Comparison of ENCODE assay signal across 27 mouse cellular contexts in genomic region chr7:126853454-126853853, GRCm38 (mm10). TPM values are rescaled to one million over a fixed set of nuclear protein-coding genes. Genes with fewer than 3 reads are reported as not detected.
DNase-seq lines count a peak whose midpoint lies in the region; ATAC-seq lines count a peak whose summit lies in the region.
"Had no signal": no experiment of that assay in that cellular context is flagged by ENCODE, and none has a peak within 500 bp of the region (broad histone marks: within the 10 kb centered on the region; RNA-seq: fewer than 3 reads in every experiment).

No protein-coding gene starts in this region.

- peak; percentile 32 for DNase-seq in cerebellum, adult 9-11 months
- no peak for DNase-seq in cerebellum, postnatal 36 days
- DNase-seq in lung, postnatal 36 days, result peak; percentile 33
- no peak for DNase-seq in lung, postnatal 10 days
- peak; percentile 77 for DNase-seq in kidney, postnatal 14 days
- DNase-seq in MN1 (ENCODE audit: low spot score), result no peak
- DNase-seq: adrenal gland, postnatal 25 days; cerebellum, adult 18-20 months; gastrocnemius, postnatal 10 days; heart, postnatal 14 days; layer of hippocampus, adult 9-11 months; thymus, postnatal 4 days had no signal

- ATAC-seq in inflammation-experienced regulatory T-cells, adult 6 months, result no peak
- ATAC-seq: forebrain, embryonic 13.5 days; lung, postnatal 0 days had no signal

RNA-seq across cellular contexts. Expression of gene Doc2a, which starts 6.2 kb away (rescaled TPM):
- polyA plus RNA-seq in inflammation-experienced regulatory T-cells, adult 6 months (2017; shearing (Covaris generic)), result not detected
- polyA plus RNA-seq: liver, embryonic 16.5 days; myocyte had no signal

RNA-seq across cellular contexts. Expression of gene Hirip3, which starts 8.3 kb away (rescaled TPM):
- 10 to 100 TPM; 11.2 to 19.3 (median 18.2) TPM for polyA plus RNA-seq in inflammation-experienced regulatory T-cells, adult 6 months (2017; shearing (Covaris generic))

RNA-seq across cellular contexts. Expression of gene Ino80e, which starts 8.7 kb away (rescaled TPM):
- 10 to 100 TPM; 63.0 to 88.4 (median 68.7) TPM for polyA plus RNA-seq in inflammation-experienced regulatory T-cells, adult 6 months (2017; shearing (Covaris generic))

RNA-seq across cellular contexts. Expression of gene 4930451I11Rik, which starts 22.0 kb away (rescaled TPM):
- polyA plus RNA-seq in inflammation-experienced regulatory T-cells, adult 6 months (2017; shearing (Covaris generic)), result not detected
- polyA plus RNA-seq: embryonic facial prominence, embryonic 11.5 days; forebrain, embryonic 13.5 days; heart, embryonic 14.5 days; hindbrain, embryonic 10.5 days; intestine, embryonic 14.5 days; limb, embryonic 12.5 days; liver, embryonic 11.5 days; liver, embryonic 16.5 days; lung, postnatal 0 days; midbrain, embryonic 12.5 days; myocyte; neural tube, embryonic 12.5 days; stomach, embryonic 14.5 days; thymus, postnatal 0 days had no signal

RNA-seq across cellular contexts. Expression of gene Taok2, which starts 31.0 kb away (rescaled TPM):
- 10 to 100 TPM; 16.8 to 20.3 (median 19.6) TPM for polyA plus RNA-seq in inflammation-experienced regulatory T-cells, adult 6 months (2017; shearing (Covaris generic))

Comparison
In these comparisons a context has a peak if more than half of its experiments do, and no peak if none do; other contexts are left out.
1. DNase-seq: peak in cerebellum, adult 9-11 months (single experiment), lung, postnatal 36 days (single experiment) and kidney, postnatal 14 days (single experiment); none in cerebellum, postnatal 36 days (0 of 2), lung, postnatal 10 days (single experiment) and MN1 (single experiment).